31 mouse cellular contexts compared by ENCODE assay signal in genomic region chr6:48529871-48530440, GRCm38 (mm10). TPM values are rescaled to one million over a fixed set of nuclear protein-coding genes. Genes with fewer than 3 reads are reported as not detected.
DNase-seq lines count a peak whose midpoint lies in the region; ATAC-seq lines count a peak whose summit lies in the region.
"Had no signal": no experiment of that assay in that cellular context is flagged by ENCODE, and none has a peak within 500 bp of the region (broad histone marks: within the 10 kb centered on the region; RNA-seq: fewer than 3 reads in every experiment).

No protein-coding gene starts in this region.

- H3K4me2 ChIP-seq in heart, embryonic 13.5 days, result no peak overlapping the region
- H3K4me2 ChIP-seq in heart, embryonic 11.5 days, result no peak overlapping the region
- H3K4me2 ChIP-seq: embryonic facial prominence, embryonic 13.5 days; forebrain, embryonic 15.5 days; heart, embryonic 15.5 days; hindbrain, embryonic 12.5 days; neural tube, embryonic 12.5 days had no signal

- WGBS in heart, embryonic 13.5 days, result 77% methylated on average over 16 of the region's 16 CpGs
- 82% methylated on average over 16 of the region's 16 CpGs for WGBS in heart, embryonic 11.5 days (ENCODE audit: insufficient replicate concordance)

- H3K27me3 ChIP-seq in heart, embryonic 13.5 days (replicated peaks), result no peaks in the 10 kb centered on the region; the same call in 1 of the 2 replicates
- H3K27me3 ChIP-seq in heart, embryonic 11.5 days (ENCODE audit: control insufficient read depth, insufficient read depth, low read length), result no peaks in the 10 kb centered on the region
- H3K27me3 ChIP-seq: CH12.LX; embryonic facial prominence, embryonic 13.5 days; forebrain, embryonic 15.5 days; heart, embryonic 15.5 days; hindbrain, embryonic 12.5 days; neural tube, embryonic 12.5 days had no signal

- H3K4me3 ChIP-seq in heart, embryonic 13.5 days, result no peak overlapping the region
- H3K4me3 ChIP-seq in heart, embryonic 11.5 days (ENCODE audit: low read depth, low read length), result no peak overlapping the region
- H3K4me3 ChIP-seq: embryonic facial prominence, embryonic 13.5 days; forebrain, embryonic 15.5 days; heart, embryonic 15.5 days; hindbrain, embryonic 12.5 days; left cerebral cortex, adult 2 months; midbrain, embryonic 10.5 days; neural tube, embryonic 12.5 days had no signal

- H3K36me3 ChIP-seq in heart, embryonic 13.5 days, result peaks cover 32% of the 10 kb centered on the region
- no peaks in the 10 kb centered on the region for H3K36me3 ChIP-seq in heart, embryonic 11.5 days (ENCODE audit: control insufficient read depth, insufficient read depth, low read length)

- H3K4me1 ChIP-seq in heart, embryonic 13.5 days, result peaks cover 25% of the 10 kb centered on the region
- H3K4me1 ChIP-seq in heart, embryonic 11.5 days (ENCODE audit: control insufficient read depth, insufficient read depth, low read length), result peaks cover 6% of the 10 kb centered on the region
- H3K4me1 ChIP-seq: forebrain, embryonic 15.5 days; hindbrain, embryonic 12.5 days; midbrain, embryonic 10.5 days; neural tube, embryonic 12.5 days had no signal

- peak overlapping the region; percentile 5; the same call in 1 of the 2 replicates for H3K27ac ChIP-seq in heart, embryonic 13.5 days (replicated peaks)
- H3K27ac ChIP-seq in heart, embryonic 11.5 days (ENCODE audit: low read depth, low read length), result no peak overlapping the region
- H3K27ac ChIP-seq: embryonic facial prominence, embryonic 13.5 days; forebrain, embryonic 15.5 days; heart, embryonic 15.5 days; hindbrain, embryonic 12.5 days; left cerebral cortex, adult 2 months; midbrain, embryonic 10.5 days; neural tube, embryonic 12.5 days had no signal

- DNase-seq in cerebellum, postnatal 4 days (ENCODE audit: low spot score in 2 of 2), result no peak
- peak; percentile 70 for DNase-seq in Muller cell, postnatal 12 days (ENCODE audit: inconsistent ontology term)
- DNase-seq in urinary bladder, postnatal 10 days (ENCODE audit: low spot score), result no peak
- DNase-seq in layer of hippocampus, adult 18-20 months (ENCODE audit: low spot score in 2 of 2), result no peak
- DNase-seq: adrenal gland, adult 2 months; cerebellum, adult 11 months; gastrocnemius, postnatal 25 days; kidney, adult 9 months; kidney, postnatal 36 days; layer of hippocampus, adult 9-11 months; left cerebral cortex, postnatal 4 days; liver, postnatal 0 days; lung, postnatal 4 days; right cerebral cortex, adult 18-20 months had no signal

- peak overlapping the region; percentile 14; the same call in 1 of the 2 replicates for H3K9ac ChIP-seq in heart, embryonic 13.5 days
- no peak overlapping the region for H3K9ac ChIP-seq in heart, embryonic 11.5 days (ENCODE audit: low read depth, low read length)
- H3K9ac ChIP-seq: embryonic facial prominence, embryonic 13.5 days; forebrain, embryonic 15.5 days; heart, embryonic 15.5 days; hindbrain, embryonic 12.5 days; liver, postnatal 0 days; neural tube, embryonic 12.5 days had no signal

- H3K9me3 ChIP-seq in heart, embryonic 13.5 days, result no peaks in the 10 kb centered on the region
- H3K9me3 ChIP-seq in heart, embryonic 11.5 days (replicated peaks; ENCODE audit: control insufficient read depth, low read length), result no peaks in the 10 kb centered on the region
- H3K9me3 ChIP-seq: embryonic facial prominence, embryonic 13.5 days; forebrain, embryonic 15.5 days; heart, embryonic 15.5 days; hindbrain, embryonic 12.5 days; midbrain, embryonic 10.5 days; neural tube, embryonic 12.5 days had no signal

- ATAC-seq in cerebellum, adult (ENCODE audit: insufficient number of reproducible peaks, low FRiP score, low TSS enrichment), result peak; percentile 24; the same call in 1 of the 2 replicates
- no peak for ATAC-seq in heart, embryonic 13.5 days (ENCODE audit: extremely low read depth, insufficient number of reproducible peaks, low FRiP score, low TSS enrichment)
- ATAC-seq in heart, embryonic 11.5 days (replicated peaks; ENCODE audit: insufficient number of reproducible peaks, low FRiP score, low TSS enrichment), result no peak
- ATAC-seq in megakaryocyte progenitor cell, adult 5-6 weeks (replicated peaks; ENCODE audit: poor library complexity), result 0 out of 2 replicates have a peak, but pooled peaks have one; percentile 29
- ATAC-seq: forebrain, embryonic 15.5 days; inflammation-experienced regulatory T-cells, adult 6 months; liver, postnatal 0 days had no signal

RNA-seq across cellular contexts. Expression of gene Atp6v0e2, which starts 7.5 kb away (rescaled TPM):
- 18.2 and 22.7 TPM in 2 replicates for polyA plus RNA-seq in heart, embryonic 13.5 days (2015; fragmentation: Nextera tagmentation; extraction: Ambion mirVana)
- polyA plus RNA-seq in heart, embryonic 11.5 days (2014; fragmentation: Nextera tagmentation; extraction: Ambion mirVana), result 19.8 and 24.1 TPM in 2 replicates
- total RNA-seq in megakaryocyte progenitor cell, adult 5-6 weeks (2015), result not detected in 2 replicates
- not detected in 2 replicates for total RNA-seq in megakaryocyte progenitor cell, adult 5-6 weeks (2017)
- 100 to 1,000 TPM; 440 to 446 TPM for total RNA-seq in layer of hippocampus, adult 18-20 months (2021)
- total RNA-seq: CH12.LX had no signal

RNA-seq across cellular contexts. Expression of gene Lrrc61, which starts 24.6 kb away (rescaled TPM):
- polyA plus RNA-seq in heart, embryonic 13.5 days (2015; fragmentation: Nextera tagmentation; extraction: Ambion mirVana), result 7.2 and 7.6 TPM in 2 replicates
- 6.6 and 9.6 TPM in 2 replicates for polyA plus RNA-seq in heart, embryonic 11.5 days (2014; fragmentation: Nextera tagmentation; extraction: Ambion mirVana)
- 8.0 and 11.6 TPM in 2 replicates for total RNA-seq in megakaryocyte progenitor cell, adult 5-6 weeks (2015)
- 4.9 and 6.3 TPM in 2 replicates for total RNA-seq in megakaryocyte progenitor cell, adult 5-6 weeks (2017)
- total RNA-seq in layer of hippocampus, adult 18-20 months (2021), result 10 to 100 TPM; 32.3 to 37.6 TPM

RNA-seq across cellular contexts. Expression of gene Rarres2, which starts 42.6 kb away (rescaled TPM):
- polyA plus RNA-seq in heart, embryonic 13.5 days (2015; fragmentation: Nextera tagmentation; extraction: Ambion mirVana), result 29.7 and 35.8 TPM in 2 replicates
- polyA plus RNA-seq in heart, embryonic 11.5 days (2014; fragmentation: Nextera tagmentation; extraction: Ambion mirVana), result 16.4 and 18.3 TPM in 2 replicates
- not detected in 2 replicates for total RNA-seq in megakaryocyte progenitor cell, adult 5-6 weeks (2015)
- not detected in 2 replicates for total RNA-seq in megakaryocyte progenitor cell, adult 5-6 weeks (2017)
- 10 to 100 TPM; 14.9 to 18.0 TPM for total RNA-seq in layer of hippocampus, adult 18-20 months (2021)

RNA-seq across cellular contexts. Expression of gene Gm45021, which starts 59.5 kb away (rescaled TPM):
- 0.86 TPM in 1 of 2 replicates, not detected in the other for polyA plus RNA-seq in heart, embryonic 13.5 days (2015; fragmentation: Nextera tagmentation; extraction: Ambion mirVana)
- polyA plus RNA-seq in heart, embryonic 11.5 days (2014; fragmentation: Nextera tagmentation; extraction: Ambion mirVana), result 0.77 and 1.3 TPM in 2 replicates
- total RNA-seq in megakaryocyte progenitor cell, adult 5-6 weeks (2015), result not detected in 2 replicates
- not detected in 2 replicates for total RNA-seq in megakaryocyte progenitor cell, adult 5-6 weeks (2017)
- total RNA-seq in layer of hippocampus, adult 18-20 months (2021), result not detected
- total RNA-seq: adrenal gland, adult 2 months; CH12.LX; gastrocnemius, postnatal 25 days; left cerebral cortex, adult 2 months; left cerebral cortex, postnatal 4 days; liver, adult 2 months; midbrain, postnatal 0 days had no signal
- polyA plus RNA-seq: adrenal gland, adult 2 months; brain, embryonic 14.5 days; embryonic facial prominence, embryonic 13.5 days; forebrain, embryonic 15.5 days; heart, embryonic 15.5 days; hindbrain, embryonic 12.5 days; inflammation-experienced regulatory T-cells, adult 6 months; liver, adult 2 months; liver, postnatal 0 days; midbrain, embryonic 10.5 days; midbrain, postnatal 0 days; neural tube, embryonic 12.5 days; small intestine, adult 2 months had no signal

Comparison
In these comparisons a context has a peak if more than half of its experiments do, and no peak if none do; other contexts are left out.
1. ATAC-seq: peak in cerebellum, adult (single experiment) and megakaryocyte progenitor cell, adult 5-6 weeks (single experiment); none in heart, embryonic 13.5 days (single experiment) and heart, embryonic 11.5 days (single experiment).
2. RNA of gene Atp6v0e2, which starts 7.5 kb away (total RNA-seq): 440 to 446 TPM in layer of hippocampus, adult 18-20 months; not detected in megakaryocyte progenitor cell, adult 5-6 weeks; every median in the first group is over 100 times any median in the second.
3. RNA of gene Rarres2, which starts 42.6 kb away (total RNA-seq): 14.9 to 18.0 TPM in layer of hippocampus, adult 18-20 months; not detected in megakaryocyte progenitor cell, adult 5-6 weeks; every median in the first group is over 10 times any median in the second.